Mouse (Mus musculus) gastrocnemius, adult 18-20 months (tissue): Measurements from ENCODE around the gene Myl4. TPM values are rescaled to one million over a fixed set of nuclear protein-coding genes. Genes with fewer than 3 reads are reported as not detected.
A peak's percentile ranks its signal among the peaks of the same experiment; 100 is the strongest.
"Not testable (repeated sequence)": the region's sequence is repeated elsewhere in the genome, so short reads cannot be mapped to it uniquely, and the experiment has no call there.

Experiments used
- DNase-seq: peaks from one replicate; pipeline ENCODE4 v3.0.0; 2021; ENCODE audit warnings: low spot score
- total RNA-seq, 2 experiments: library from RNA; stranded (reverse); gene quantifications; 2 replicates each; pipeline ENCODE4 v1.2.3; 2021

The Myl4 gene
- total RNA-seq, 2 experiments from 2014 or later: 5.6 to 9.7 TPM

DNA sequence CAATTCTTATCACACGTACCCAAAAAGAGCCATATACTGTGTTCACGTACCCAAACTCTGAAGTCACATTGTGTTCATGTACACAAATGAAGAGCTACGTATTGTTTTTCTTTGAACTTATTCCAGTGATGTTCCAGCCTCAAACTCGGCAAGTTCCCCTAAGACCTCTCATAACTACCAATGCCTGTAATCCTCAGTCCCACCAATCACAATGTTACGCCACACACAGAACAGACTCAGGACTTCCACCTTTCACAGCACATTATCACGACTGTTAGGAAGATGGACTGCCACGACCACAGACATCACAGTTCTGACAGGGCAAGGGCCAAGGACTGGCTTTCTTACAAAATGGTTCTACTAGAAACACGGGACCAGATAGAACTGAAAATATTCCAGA, 20.1 kb downstream of the Myl4 start:
- not testable (repeated sequence) for DNase-seq

DNA sequence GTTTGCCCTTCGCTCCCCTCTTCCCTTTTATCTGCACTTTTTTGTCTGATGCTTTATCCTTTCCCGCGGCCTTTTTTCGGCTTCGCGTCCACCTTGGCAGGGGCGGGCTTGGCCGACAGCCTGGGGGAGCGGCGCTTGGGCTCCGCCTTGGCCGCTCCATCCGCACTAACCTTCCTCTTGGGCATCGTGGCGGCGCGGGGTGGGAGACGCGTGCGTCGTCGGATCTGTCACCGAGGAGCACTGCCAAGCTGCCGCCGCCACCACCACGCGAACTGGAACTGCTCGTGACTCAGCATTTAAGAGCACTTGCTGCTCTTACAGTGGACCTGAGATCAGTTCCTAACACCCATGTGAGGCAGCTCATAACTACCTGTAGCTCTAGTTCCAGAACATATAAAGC, 20.9 kb downstream of the Myl4 start:
- DNase-seq: peak; percentile 29

DNA sequence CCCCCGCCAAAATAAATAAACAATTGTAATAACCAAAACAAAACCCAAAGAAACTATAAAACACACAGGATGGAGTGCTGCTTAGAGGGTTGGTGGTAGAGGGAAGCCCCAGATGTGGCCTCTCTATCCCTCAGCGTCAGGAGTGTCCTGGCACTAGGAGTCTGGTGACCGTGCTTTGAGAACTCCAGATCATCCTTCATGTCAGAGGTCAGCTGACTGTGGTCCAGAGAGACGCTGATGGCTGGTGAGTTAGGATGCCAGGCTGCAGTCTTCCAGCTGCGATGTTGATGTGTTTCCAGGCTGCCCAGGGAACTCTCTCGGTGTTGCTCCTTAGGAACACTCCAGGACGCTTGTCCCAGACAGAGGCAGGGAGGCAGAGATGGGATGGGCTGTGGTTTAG, 21.6 kb downstream of the Myl4 start:
- peak; percentile 47 for DNase-seq

DNA sequence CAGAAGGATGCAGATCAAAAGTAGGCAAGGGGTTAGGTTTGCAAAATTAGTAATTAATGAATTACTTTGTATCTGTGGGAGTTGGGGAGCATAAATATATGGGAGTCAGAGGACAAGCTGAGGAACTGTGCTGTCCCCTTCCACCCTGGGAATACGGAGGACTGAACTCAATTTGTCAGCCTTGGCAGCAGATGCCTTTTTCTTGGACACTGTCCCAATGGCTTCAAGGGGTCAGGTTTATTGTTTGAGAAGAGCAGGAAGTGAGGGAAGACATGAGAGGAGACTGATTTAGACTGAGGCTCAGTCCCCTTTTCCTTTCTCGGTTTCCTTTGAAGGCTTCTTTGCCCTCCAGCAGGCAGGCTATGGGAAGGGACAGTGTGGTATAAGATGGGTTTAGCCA, 22.1 kb downstream of the Myl4 start:
- no peak for DNase-seq

DNA sequence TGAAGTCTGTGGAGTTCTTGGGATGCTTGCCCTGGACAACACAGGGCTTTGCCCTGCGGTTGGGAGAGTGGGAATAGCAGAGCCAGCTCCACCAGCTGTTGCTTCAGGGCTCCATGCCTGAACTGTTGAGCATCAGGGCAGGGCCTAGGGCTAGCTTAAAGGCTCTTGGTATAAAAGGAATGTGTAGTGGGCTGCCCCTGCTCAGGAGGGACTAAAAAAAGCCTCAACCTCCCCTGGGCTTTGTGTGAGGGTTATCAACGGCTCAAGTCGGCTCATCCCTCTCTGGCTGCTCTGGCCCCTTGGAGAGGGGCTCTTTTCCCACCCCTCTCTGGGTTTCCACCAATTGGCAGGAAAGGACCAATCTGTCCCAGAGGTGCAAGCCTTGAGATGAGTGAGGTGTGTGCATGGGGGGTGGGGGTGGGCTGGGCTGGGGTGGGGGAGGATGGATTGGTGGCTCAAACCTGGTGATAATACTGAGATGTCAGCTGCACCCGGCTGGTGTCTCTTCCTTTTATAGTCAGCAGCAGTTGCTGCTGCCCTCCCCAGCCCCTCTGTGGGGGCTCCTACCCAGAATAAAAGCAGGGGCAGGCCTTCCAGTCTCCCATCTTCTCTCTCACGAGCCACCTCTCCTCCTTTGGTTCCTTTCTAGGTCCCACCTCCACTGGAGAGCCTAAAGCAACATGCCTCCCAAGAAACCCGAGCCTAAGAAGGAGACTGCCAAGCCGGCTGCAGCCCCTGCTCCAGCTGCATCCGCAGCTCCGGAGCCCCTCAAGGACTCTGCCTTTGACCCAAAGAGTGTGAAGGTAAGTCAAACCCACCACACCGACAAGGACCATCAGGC, 26.5 kb downstream of the Myl4 start:
- no peak for DNase-seq

DNA sequence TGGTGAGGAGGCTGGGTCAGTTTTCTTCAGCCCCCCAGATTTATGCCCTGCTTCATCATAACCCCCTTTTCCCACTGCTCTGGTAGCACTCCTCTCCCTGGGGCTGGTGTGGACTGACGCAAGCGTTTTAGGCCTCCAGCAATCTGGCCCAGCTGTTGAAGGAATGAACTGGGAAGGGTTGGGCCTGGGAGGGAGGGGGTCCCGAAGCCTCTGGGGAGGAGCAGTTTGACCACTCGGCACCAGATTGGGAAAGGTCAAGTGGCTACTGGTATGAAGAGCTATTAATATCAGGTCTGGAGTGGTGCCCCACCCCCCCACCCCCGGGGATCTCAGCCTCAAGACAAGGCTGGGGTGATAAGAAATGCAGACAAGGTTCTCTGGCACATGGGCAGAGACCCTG, 27.6 kb downstream of the Myl4 start:
- DNase-seq: no peak

DNA sequence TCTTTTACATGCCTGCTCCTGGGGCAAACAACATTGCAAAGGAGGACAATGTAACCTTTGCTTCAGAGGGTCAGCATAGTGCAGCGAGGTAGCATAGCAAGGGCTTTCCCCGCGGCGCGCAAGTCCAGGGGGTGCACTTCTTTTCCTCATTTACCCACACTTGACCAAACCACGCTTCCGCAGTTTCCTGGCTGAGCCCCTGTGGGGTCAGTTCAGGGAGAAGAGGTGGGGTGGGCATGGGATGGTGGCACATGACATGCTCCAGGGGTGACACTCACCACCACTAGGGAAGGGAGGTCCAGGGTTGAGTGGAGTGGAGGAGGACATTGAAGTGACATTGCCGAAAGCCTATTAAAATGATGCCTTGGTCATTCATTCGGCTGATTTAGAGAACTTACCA, 28.6 kb downstream of the Myl4 start:
- no peak for DNase-seq

DNA sequence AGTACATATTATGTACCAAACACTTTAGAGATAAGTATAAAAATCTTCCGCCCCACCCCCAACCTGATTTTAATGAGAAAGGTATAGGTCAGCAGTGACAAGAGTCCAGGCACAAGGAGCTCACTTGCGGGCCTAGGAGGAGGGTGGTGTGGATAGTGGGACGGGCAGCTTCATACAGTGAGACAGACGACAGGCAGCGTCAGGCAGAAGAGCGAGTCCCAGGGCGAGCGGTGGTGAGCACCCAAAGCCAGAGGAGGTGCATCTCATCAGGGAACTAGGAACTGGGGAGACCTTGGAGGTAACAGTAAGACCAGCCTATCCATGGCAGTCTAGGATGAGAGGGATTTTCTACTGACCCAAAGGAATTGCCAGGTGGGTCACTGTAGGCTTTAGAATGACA, 29.1 kb downstream of the Myl4 start:
- no peak for DNase-seq

DNA sequence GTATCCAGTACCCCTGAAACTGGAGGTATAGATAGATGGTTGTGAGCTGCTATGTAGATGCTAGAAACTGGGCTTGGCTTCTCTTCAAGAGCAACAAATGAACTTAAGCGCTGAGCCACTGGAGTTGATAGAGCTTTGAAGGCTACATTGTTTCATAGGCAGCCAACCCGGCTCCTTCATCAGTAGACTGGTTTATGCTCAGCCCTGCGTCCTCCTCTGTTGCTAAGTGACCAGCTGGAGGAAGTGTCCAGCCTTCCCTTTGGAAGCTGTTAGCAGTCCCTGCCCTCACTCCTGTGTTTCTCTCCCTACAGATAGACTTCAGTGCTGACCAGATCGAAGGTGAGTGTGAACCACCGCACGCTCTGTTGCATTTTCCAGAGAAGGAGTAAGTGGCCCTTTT, 29.6 kb downstream of the Myl4 start:
- no peak for DNase-seq

DNA sequence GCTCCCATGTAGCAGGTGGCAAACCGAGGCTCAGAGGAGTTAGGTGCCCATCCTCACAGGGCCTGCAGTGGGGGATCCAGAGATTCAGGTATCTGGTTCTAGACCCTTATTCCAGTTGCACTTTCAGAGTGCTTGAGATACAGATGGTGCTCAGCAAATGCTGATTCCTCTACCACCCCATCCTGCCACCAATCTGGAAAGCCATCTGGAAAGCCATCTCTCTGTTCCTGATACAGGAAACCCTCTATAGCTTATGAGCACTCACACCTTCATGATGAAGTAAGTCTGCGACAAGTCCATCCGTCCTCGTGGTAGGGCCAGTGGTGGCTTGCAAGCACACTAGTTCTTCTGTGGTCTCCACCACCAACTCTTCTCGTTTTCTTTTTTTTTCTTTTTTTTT, 30.1 kb downstream of the Myl4 start:
- no peak for DNase-seq

DNA sequence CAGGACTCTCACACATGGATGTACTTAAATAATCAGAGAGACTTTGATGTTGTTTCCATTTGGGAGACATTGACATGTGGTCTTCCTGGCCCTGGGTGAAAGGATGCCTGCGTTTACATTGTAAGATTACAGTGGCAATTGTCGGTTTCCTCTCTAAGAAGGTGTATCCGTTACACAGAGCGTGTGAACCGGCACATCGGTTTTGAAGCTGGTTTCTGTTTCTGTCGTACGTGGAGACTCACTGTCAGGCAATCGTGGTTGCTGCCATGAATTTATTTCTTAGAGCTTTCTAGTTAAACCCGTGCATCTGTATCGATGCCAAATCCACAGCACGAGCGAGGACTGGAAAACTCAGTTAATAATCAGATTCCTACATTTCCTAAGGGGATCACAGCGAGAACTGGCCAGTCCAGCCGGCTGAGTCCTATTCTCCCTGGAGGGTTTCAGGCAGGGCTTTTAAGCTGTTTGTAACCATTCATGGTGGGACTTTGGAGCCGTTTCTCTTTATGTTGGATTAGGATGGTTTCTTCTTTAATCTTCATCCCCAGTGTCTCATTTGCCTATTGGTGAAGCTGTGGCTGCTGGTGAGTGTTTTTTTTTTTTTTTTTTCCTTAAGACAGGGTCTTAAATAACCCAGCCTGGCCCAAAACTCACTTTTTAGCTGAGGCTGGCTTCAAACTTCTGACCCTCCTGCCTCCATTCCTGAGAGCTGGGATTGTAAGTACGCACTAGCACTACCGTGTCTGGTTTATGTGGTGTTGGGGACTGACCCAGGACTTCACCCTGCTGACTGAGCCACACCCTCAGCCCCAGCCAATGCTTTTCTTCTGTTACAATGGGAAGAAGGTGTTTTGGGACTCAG, 31.2 kb downstream of the Myl4 start:
- DNase-seq: no peak

DNA sequence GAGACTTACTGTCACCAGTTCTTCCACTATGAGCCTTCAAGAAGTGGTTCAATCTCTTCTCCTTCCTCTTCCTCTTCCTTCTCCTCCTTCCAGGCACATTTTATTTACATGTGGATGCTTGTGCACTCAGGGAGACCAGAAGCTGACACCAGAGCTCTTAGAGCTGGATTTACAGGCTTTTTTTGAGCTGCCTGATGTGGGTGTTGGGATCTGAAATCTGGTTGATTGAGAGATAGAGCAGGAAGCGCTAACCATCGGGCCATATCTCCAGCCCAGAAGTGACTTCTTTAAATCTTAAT, 31.8 kb downstream of the Myl4 start:
- DNase-seq: no peak

DNA sequence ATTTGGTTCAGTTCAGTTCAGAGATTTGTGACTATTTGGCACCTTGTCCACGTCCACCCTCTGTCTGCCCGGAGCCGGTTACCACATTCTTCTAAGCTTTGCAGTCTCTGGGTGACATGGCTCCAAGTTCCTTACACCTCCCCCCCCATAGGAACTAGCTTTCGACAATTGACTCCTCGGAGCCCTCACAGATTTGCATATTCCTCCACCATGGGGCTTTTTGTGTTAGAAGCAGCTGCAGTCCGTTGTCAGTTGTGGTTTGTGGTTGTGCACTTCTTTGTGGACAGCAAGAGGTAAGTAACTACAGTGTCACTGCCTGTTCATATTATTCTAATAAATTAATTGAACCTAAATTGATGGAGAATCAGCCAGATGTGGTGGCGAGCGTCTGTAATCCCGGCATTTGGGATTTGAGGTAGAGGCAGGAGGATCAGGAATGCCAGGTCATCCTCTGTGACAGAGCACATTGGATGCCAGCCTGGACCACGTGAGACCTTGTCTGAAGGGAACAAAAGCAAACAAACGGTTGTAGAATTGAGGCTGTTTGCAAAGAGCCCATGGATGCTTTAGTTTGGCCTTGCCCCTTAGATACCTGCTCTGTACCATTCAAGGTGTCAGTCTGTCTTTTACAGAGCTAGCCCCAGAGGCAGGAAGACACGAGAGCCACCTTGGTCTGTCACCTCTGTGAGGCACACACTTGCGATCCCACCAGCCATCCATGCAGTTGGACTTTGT, 32.3 kb downstream of the Myl4 start:
- no peak for DNase-seq

DNA sequence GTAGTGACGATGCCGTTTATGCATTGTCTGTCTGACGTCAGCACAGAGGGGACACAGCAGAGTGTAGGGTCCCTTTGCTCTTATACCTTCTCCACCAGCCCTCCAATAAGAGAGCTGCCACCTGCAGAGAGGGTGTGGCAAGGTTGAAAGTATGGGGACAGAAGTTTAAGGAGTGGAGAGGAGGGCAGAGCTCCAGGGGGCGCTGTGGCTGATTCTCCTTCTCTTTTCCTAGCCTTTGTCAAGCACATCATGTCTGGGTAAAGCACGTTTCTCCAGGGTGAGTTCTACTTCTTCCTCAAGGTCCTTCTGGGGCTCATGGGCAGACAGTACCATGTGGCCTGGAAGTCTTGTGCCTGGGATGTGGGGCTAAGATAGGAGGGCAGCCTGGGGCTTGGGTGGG, 35.0 kb downstream of the Myl4 start:
- no peak for DNase-seq

DNA sequence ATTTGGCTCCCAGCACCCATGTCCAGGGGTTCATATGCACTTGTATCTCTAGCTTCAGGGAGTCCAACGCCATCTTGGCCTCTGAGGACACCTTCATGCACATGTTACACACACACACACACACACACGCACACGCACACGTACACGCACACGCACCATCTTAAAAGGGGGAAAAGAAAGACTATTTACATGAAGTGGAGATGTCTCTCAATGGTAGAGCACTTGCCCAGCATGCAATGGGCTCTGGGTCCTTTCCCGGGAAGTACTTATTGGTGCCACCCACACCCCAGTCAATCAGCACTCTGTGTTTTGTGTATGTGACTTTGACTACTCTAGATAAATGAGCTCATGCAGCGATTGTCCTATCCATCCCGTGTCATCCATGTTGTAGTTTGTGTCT, 37.4 kb downstream of the Myl4 start:
- DNase-seq: no peak

DNA sequence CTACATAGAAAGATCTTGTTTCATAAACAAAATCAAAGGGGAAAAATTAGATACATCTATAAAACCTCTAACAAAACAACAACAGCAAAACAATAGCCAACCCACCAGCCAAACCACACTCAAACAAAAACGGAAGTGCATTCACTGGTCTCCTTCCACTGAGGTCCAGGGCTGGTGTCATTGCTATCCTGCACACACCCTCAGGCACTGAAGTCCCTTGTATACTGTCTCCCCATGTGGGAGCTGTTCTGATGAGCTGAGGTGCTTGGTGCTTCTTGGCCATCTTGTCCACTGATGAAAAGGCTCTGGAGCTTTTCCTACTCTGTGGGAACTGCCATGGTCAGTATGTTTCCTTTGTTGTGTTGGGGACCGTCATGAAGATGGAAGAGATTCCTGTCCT, 38.0 kb downstream of the Myl4 start:
- no peak for DNase-seq

DNA sequence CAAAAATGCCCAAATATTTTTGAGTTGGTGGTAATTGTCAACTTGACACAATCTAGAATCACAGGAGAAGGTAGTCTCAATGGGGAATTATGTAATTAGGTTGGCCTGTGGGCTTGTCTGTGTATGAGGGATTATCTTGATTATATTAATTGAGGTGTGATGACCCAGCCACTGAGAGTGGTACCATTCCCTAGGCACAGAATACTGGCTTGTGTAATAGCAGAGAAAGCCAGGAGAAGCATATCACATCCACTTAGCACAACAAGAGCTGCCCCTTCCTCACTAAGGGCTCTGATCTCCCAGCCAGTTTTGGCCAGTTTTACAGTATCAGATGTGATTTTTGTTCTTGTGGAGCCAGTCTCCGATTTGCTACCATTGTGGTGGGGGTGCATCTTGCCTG, 39.1 kb downstream of the Myl4 start:
- DNase-seq: no peak

DNA sequence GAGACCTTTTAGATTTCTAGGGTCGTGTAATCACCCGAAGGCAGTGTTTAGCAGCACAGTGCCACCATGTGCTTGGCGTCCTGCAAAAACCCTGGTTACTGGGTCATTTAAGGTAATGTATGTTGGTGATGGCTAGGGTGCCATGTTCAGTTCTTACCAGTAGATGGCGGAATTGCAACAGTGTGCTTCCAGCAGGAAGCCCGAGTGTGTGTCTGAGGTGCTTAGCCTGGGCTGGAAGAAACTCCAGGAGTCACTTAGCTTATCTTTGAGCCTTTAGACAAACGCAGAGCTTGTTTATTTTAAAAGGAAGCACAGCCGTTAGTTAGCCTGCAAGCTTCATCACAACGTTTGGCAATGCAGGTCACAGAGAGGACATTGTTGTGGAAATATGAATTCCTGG, 39.7 kb downstream of the Myl4 start:
- peak; percentile 78 for DNase-seq

DNA sequence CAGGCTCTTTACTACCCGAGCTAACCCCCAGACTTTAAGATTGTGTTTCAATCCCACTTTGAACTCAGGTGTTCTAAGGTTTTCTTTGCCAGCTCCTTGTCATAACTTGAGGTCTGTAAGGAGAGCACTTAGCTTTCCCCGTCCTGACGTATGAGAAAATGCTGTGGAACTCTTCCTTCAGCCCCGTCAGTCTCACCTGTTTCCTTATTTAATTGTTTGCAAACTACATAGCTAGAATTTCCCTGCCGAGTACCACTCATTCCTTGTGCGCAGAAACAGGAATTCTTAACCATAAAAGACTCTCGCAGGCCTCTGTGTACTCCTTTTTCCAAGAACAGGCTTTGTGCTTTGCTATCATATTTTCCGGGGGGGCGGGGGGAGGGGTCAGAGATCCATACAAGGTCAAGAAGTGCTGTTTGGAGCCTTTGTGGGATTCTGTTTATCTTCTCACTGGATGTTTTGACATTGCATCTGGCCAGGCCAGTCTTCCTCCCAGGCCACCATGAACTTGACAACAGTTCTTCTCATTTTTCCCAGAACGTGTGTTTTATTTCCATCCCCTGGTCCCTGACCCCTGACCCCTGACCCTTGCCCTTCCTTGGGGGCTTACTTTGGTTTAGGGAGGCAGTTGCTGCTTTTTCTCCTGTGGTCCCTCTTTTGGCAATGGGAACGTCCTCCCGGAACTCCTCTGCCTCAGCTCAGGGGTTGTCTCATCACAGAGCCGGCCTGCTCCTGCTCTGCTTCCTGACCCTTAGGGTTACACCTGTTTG, 41.8 kb downstream of the Myl4 start:
- no peak for DNase-seq

DNA sequence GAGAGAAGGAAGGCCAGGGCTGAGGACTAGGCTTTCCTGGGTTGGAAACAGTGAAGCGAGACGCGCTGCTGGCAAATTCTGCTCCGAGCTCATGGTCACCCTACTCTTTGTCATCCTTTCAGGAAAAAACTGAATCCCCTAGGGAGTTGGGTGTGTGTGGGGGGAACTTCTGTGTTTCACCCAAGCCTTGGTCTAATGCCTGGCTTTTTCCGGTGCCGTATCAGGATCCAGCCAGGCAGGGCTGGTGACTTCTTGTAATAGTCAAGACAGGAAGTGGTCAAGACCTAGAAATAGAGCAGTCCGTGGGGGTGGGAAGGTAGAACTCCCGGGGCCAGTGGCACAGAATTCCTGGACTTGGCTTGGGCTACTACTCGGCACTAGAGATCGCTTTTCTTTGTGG, 45.9 kb downstream of the Myl4 start:
- no peak for DNase-seq

DNA sequence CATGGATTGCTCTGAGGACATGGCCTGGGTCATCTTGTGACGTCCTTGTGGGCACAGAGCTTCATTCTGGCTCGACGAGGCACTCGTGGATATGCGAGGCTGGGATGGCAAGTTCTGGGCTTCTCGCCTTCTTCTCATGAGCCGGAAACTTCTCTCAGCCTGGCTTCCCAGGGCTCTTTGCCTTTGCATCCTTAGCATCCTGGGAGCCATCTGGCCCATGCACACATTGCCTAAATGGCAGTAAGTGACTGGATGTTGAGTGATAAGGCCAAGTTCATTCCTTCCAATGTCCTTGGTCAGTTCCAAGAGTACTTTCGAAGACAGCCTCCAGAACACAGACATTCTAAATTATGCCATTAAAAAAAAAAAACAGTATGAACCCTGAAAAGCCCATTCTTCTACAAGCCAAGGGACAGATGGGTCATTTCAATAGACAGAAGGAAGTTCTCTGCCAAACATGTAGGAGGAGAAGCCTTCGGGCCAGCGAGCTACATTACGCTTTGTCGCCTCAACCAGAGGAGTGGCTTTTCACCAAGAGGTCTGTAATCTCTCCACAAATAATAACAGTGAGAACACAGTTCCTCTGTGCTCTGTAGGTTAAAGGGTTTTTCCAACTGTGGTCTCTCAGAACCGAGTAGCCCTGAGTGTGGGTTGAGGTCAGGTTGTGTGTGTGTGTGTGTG, 48.9 kb downstream of the Myl4 start:
- DNase-seq: no peak
